Mouse (Mus musculus) lung, postnatal 36 days (tissue): Measurements from ENCODE around the gene L3hypdh.
"Not testable (repeated sequence)": the region's sequence is repeated elsewhere in the genome, so short reads cannot be mapped to it uniquely, and the experiment has no call there.

Experiments
- DNase-seq: peaks from one replicate; pipeline ENCODE4 v3.0.0; 2022; ENCODE audit warnings: mixed read lengths

The L3hypdh gene

GRCm38 (mm10) chr12:72053303-72053702, 31.9 kb downstream of the L3hypdh start:
- peak; percentile 53 for DNase-seq

GRCm38 (mm10) chr12:72052571-72052970, 32.7 kb downstream of the L3hypdh start:
- DNase-seq: no peak

- DNase-seq: no peak
Observed at GRCm38 (mm10) chr12:72050821-72051220, 34.4 kb downstream of the L3hypdh start.

- DNase-seq: not testable (repeated sequence)
Observed at GRCm38 (mm10) chr12:72050156-72050555, 35.1 kb downstream of the L3hypdh start.

- no peak for DNase-seq
Observed at GRCm38 (mm10) chr12:72047513-72047912, 37.7 kb downstream of the L3hypdh start.

GRCm38 (mm10) chr12:72041238-72041637, 44.0 kb downstream of the L3hypdh start:
- DNase-seq: no peak

GRCm38 (mm10) chr12:72039501-72039900, 45.7 kb downstream of the L3hypdh start:
- DNase-seq: no peak

GRCm38 (mm10) chr12:72038866-72039265, 46.4 kb downstream of the L3hypdh start:
- DNase-seq: no peak

GRCm38 (mm10) chr12:72037049-72037448, 48.2 kb downstream of the L3hypdh start:
- no peak for DNase-seq

GRCm38 (mm10) chr12:72036097-72036661, 49.1 kb downstream of the L3hypdh start:
- no peak for DNase-seq

- DNase-seq: no peak
Observed at GRCm38 (mm10) chr12:72031794-72032193, 53.4 kb downstream of the L3hypdh start.

GRCm38 (mm10) chr12:72031171-72031570, 54.1 kb downstream of the L3hypdh start:
- no peak for DNase-seq

- DNase-seq: no peak
Observed at GRCm38 (mm10) chr12:72025275-72025795, 59.9 kb downstream of the L3hypdh start.

- DNase-seq: no peak
Observed at GRCm38 (mm10) chr12:72023572-72023971, 61.7 kb downstream of the L3hypdh start.
